In the genomic region with DNA sequence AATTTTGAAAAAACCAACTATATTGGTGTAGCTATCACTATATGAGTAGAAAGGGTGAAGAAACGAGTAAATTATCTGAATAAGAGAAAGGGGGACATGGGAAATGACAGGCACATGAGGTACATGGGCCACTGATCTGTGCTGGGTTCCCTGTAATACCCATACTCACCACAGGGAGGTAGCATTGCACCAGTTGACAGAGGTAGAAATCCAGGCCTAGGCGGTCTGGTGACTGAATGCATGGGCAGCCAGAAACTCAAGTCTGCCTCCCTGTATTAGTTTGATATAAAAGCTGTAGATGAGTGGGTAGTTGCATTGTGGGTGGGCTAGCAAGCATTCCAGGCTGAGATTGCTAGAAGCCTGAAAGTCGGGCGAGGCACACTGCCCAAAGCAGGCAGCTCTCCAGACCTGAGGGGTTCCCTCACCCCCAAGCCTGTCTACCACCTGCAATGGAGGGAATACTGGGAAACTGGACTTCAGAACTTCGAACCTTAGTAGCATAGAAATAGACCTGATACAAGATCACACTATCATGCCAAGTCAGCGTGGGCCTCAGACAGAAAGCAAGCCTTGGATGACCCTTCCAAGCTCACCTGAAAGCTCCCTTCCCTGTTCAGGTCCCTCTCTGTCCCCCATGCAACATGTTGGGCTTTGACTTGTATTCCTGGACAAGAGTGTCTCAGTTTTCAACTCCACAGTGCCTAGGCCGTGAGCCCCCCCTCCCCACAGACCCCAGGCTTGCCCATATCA, we compare ENCODE assay signal across 8 mouse cellular contexts. TPM values are rescaled to one million over a fixed set of nuclear protein-coding genes. Genes with fewer than 3 reads are reported as not detected.
A peak's percentile ranks its signal among the peaks of the same experiment; 100 is the strongest.
DNase-seq lines count a peak whose midpoint lies in the region; ATAC-seq lines count a peak whose summit lies in the region.

No protein-coding gene starts in this region.

- no peak overlapping the region; the same call in 1 of the 2 replicates for H3K9ac ChIP-seq in intestine, embryonic 16.5 days (ENCODE audit: low read depth, low read length)
- H3K9ac ChIP-seq in midbrain, embryonic 11.5 days (ENCODE audit: low read length), result no peak overlapping the region

- 54% methylated on average over 7 of the region's 7 CpGs for WGBS in intestine, embryonic 16.5 days
- WGBS in midbrain, embryonic 11.5 days, result 53% methylated on average over 7 of the region's 7 CpGs

- H3K4me3 ChIP-seq in intestine, embryonic 16.5 days (ENCODE audit: low read length), result no peak overlapping the region
- no peak overlapping the region for H3K4me3 ChIP-seq in midbrain, embryonic 11.5 days (ENCODE audit: low read depth, low read length)

- no peaks in the 10 kb centered on the region for H3K9me3 ChIP-seq in intestine, embryonic 16.5 days (ENCODE audit: control insufficient read depth, low read length)
- H3K9me3 ChIP-seq in midbrain, embryonic 11.5 days (ENCODE audit: control insufficient read depth, low read length), result no peaks in the 10 kb centered on the region

- peaks cover 16% of the 10 kb centered on the region for H3K4me1 ChIP-seq in intestine, embryonic 16.5 days (ENCODE audit: control insufficient read depth, insufficient read depth, low read length)
- no peaks in the 10 kb centered on the region for H3K4me1 ChIP-seq in midbrain, embryonic 11.5 days (ENCODE audit: control insufficient read depth, insufficient read depth, low read length)

- H3K27me3 ChIP-seq in intestine, embryonic 16.5 days (replicated peaks; ENCODE audit: control insufficient read depth, insufficient read depth, low read length), result no peaks in the 10 kb centered on the region
- H3K27me3 ChIP-seq in midbrain, embryonic 11.5 days (ENCODE audit: control insufficient read depth, insufficient read depth, low read length), result no peaks in the 10 kb centered on the region

- peaks cover 10% of the 10 kb centered on the region; the same call in 1 of the 2 replicates for H3K36me3 ChIP-seq in intestine, embryonic 16.5 days (ENCODE audit: control insufficient read depth, insufficient read depth, low read length)
- H3K36me3 ChIP-seq in midbrain, embryonic 11.5 days (ENCODE audit: control insufficient read depth, insufficient read depth, low read length), result peaks cover 15% of the 10 kb centered on the region

- peak; percentile 38 for ATAC-seq in intestine, embryonic 16.5 days
- ATAC-seq in midbrain, embryonic 11.5 days (ENCODE audit: low FRiP score), result peak; percentile 66

- intact Hi-C loops in gastrocnemius, postnatal 14 days (cut with DNase I; ENCODE audit: low total_unique reads), result loop anchor here (2.0 to 5.0 kb wide), 2 partner anchors 83 to 181 kb away; no protein-coding TSS in a partner anchor
- intact Hi-C loops in left cerebral cortex, postnatal 25 days (cut with DNase I), result loop anchor here (1.0 to 10.0 kb wide), 3 partner anchors 83 to 183 kb away; partner anchors contain the start of gene 1810013L24Rik

- peak; percentile 76 for DNase-seq in urinary bladder, postnatal 14 days (ENCODE audit: low spot score)
- no peak for DNase-seq in urinary bladder, postnatal 10 days (ENCODE audit: low spot score)
- peak; percentile 83 for DNase-seq in embryo, embryonic 10.5 days (ENCODE audit: low spot score)
- peak; percentile 66 for DNase-seq in gastrocnemius, postnatal 14 days
- peak; percentile 76 to 85 for DNase-seq in left cerebral cortex, postnatal 25 days (ENCODE audit: low spot score in 2 of 2)
- peak; percentile 97 for DNase-seq in midbrain, embryonic 11.5 days (ENCODE audit: low spot score, missing footprints)
- DNase-seq in skeletal muscle tissue, adult 2 months (ENCODE audit: low read depth, low spot score), result peak; percentile 74

- peak overlapping the region; percentile 11; the same call in 1 of the 2 replicates for H3K27ac ChIP-seq in intestine, embryonic 16.5 days (ENCODE audit: low read length)
- no peak overlapping the region for H3K27ac ChIP-seq in midbrain, embryonic 11.5 days (ENCODE audit: low read depth, low read length)

- no peak overlapping the region for H3K4me2 ChIP-seq in intestine, embryonic 16.5 days (ENCODE audit: low read depth, low read length)
- H3K4me2 ChIP-seq in midbrain, embryonic 11.5 days, result no peak overlapping the region

RNA-seq across cellular contexts. Expression of gene Gm5767, which starts 5.7 kb away (rescaled TPM):
- not detected for total RNA-seq in gastrocnemius, postnatal 14 days (2021)
- not detected in 2 replicates for polyA plus RNA-seq in intestine, embryonic 16.5 days (2015; fragmentation: Nextera tagmentation; extraction: Ambion mirVana)
- total RNA-seq in left cerebral cortex, postnatal 25 days (2021), result not detected
- not detected in 2 replicates for polyA plus RNA-seq in midbrain, embryonic 11.5 days (2014; fragmentation: Nextera tagmentation; extraction: Ambion mirVana)

RNA-seq across cellular contexts. Expression of gene Carhsp1, which starts 14.3 kb away (rescaled TPM):
- 10 to 100 TPM; 12.7 to 13.2 TPM for total RNA-seq in gastrocnemius, postnatal 14 days (2021)
- 85.0 and 89.4 TPM in 2 replicates for polyA plus RNA-seq in intestine, embryonic 16.5 days (2015; fragmentation: Nextera tagmentation; extraction: Ambion mirVana)
- 10 to 100 TPM; 13.2 to 19.4 TPM for total RNA-seq in left cerebral cortex, postnatal 25 days (2021)
- polyA plus RNA-seq in midbrain, embryonic 11.5 days (2014; fragmentation: Nextera tagmentation; extraction: Ambion mirVana), result 82.5 and 85.0 TPM in 2 replicates

RNA-seq across cellular contexts. Expression of gene Tmem186, which starts 48.8 kb away (rescaled TPM):
- 10 to 100 TPM in 1 of 2 experiments, 1 to 10 TPM in 1; 9.2 to 10.4 TPM for total RNA-seq in gastrocnemius, postnatal 14 days (2021)
- polyA plus RNA-seq in intestine, embryonic 16.5 days (2015; fragmentation: Nextera tagmentation; extraction: Ambion mirVana), result 23.9 and 24.2 TPM in 2 replicates
- total RNA-seq in left cerebral cortex, postnatal 25 days (2021), result 10 to 100 TPM; 12.6 to 12.8 TPM
- polyA plus RNA-seq in midbrain, embryonic 11.5 days (2014; fragmentation: Nextera tagmentation; extraction: Ambion mirVana), result 19.0 and 23.1 TPM in 2 replicates

RNA-seq across cellular contexts. Expression of gene Pmm2, which starts 48.8 kb away (rescaled TPM):
- total RNA-seq in gastrocnemius, postnatal 14 days (2021), result 10 to 100 TPM; 19.3 to 22.6 TPM
- 126 and 128 TPM in 2 replicates for polyA plus RNA-seq in intestine, embryonic 16.5 days (2015; fragmentation: Nextera tagmentation; extraction: Ambion mirVana)
- 10 to 100 TPM; 26.8 to 31.0 TPM for total RNA-seq in left cerebral cortex, postnatal 25 days (2021)
- polyA plus RNA-seq in midbrain, embryonic 11.5 days (2014; fragmentation: Nextera tagmentation; extraction: Ambion mirVana), result 36.3 and 38.0 TPM in 2 replicates
